Comparison of ENCODE assay signal across 14 mouse cellular contexts in genomic region chr5:19982031-19982430, GRCm38 (mm10).
DNase-seq lines count a peak whose midpoint lies in the region; ATAC-seq and TF ChIP-seq lines count a peak whose summit lies in the region.
"Had no signal": no experiment of that assay in that cellular context is flagged by ENCODE, and none has a peak within 500 bp of the region (broad histone marks: within the 10 kb centered on the region; RNA-seq: fewer than 3 reads in every experiment).

No protein-coding gene starts in this region.

- H3K9ac ChIP-seq in forebrain, embryonic 11.5 days (ENCODE audit: low read length): no peak overlapping the region
- H3K9ac ChIP-seq in hindbrain, embryonic 14.5 days: no peak overlapping the region
- no peak overlapping the region for H3K9ac ChIP-seq in midbrain, postnatal 0 days (replicated peaks; ENCODE audit: low read length, poor library complexity, severe bottlenecking)
- H3K9ac ChIP-seq: heart, embryonic 13.5 days; limb, embryonic 13.5 days had no signal

- no peak overlapping the region for H3K27ac ChIP-seq in forebrain, embryonic 11.5 days (ENCODE audit: low read depth, low read length)
- H3K27ac ChIP-seq in hindbrain, embryonic 14.5 days: peak overlapping the region; percentile 2
- H3K27ac ChIP-seq in midbrain, postnatal 0 days (ENCODE audit: low read depth, low read length): no peak overlapping the region
- H3K27ac ChIP-seq: heart, embryonic 13.5 days; kidney, postnatal 0 days; limb, embryonic 13.5 days had no signal

- no peak overlapping the region for H3K4me2 ChIP-seq in forebrain, embryonic 11.5 days (ENCODE audit: low read depth, low read length, severe bottlenecking)
- no peak overlapping the region for H3K4me2 ChIP-seq in hindbrain, embryonic 14.5 days (replicated peaks)
- H3K4me2 ChIP-seq in midbrain, postnatal 0 days (ENCODE audit: low read depth, low read length, poor library complexity, severe bottlenecking): no peak overlapping the region
- H3K4me2 ChIP-seq: heart, embryonic 13.5 days; limb, embryonic 13.5 days had no signal

- H3K36me3 ChIP-seq in forebrain, embryonic 11.5 days (ENCODE audit: control insufficient read depth, insufficient read depth, low read length): no peaks in the 10 kb centered on the region
- H3K36me3 ChIP-seq in hindbrain, embryonic 14.5 days (replicated peaks; ENCODE audit: control insufficient read depth, insufficient read depth): no peaks in the 10 kb centered on the region
- H3K36me3 ChIP-seq in midbrain, postnatal 0 days (ENCODE audit: insufficient read depth, low read length): no peaks in the 10 kb centered on the region
- H3K36me3 ChIP-seq: heart, embryonic 13.5 days; limb, embryonic 13.5 days had no signal

- H3K9me3 ChIP-seq in forebrain, embryonic 11.5 days (ENCODE audit: control insufficient read depth, low read length): no peaks in the 10 kb centered on the region
- no peaks in the 10 kb centered on the region for H3K9me3 ChIP-seq in hindbrain, embryonic 14.5 days (ENCODE audit: control insufficient read depth, low read length)
- H3K9me3 ChIP-seq in midbrain, postnatal 0 days (ENCODE audit: low read length): no peaks in the 10 kb centered on the region
- H3K9me3 ChIP-seq: heart, embryonic 13.5 days; limb, embryonic 13.5 days had no signal

- TF ChIP-seq CTCF in midbrain, postnatal 0 days (IDR thresholded peaks at IDR 0.05): no peak

- H3K4me1 ChIP-seq in forebrain, embryonic 11.5 days (replicated peaks; ENCODE audit: control insufficient read depth, insufficient read depth, low read length): 0 out of 2 replicates have a peak, but pooled peaks cover 2% of the 10 kb centered on the region
- peaks cover 27% of the 10 kb centered on the region for H3K4me1 ChIP-seq in hindbrain, embryonic 14.5 days (replicated peaks; ENCODE audit: control insufficient read depth, insufficient read depth, low read length)
- peaks cover 2% of the 10 kb centered on the region; the same call in 1 of the 2 replicates for H3K4me1 ChIP-seq in midbrain, postnatal 0 days (ENCODE audit: insufficient read depth, low read length)
- H3K4me1 ChIP-seq: heart, embryonic 13.5 days; limb, embryonic 13.5 days had no signal

- WGBS in forebrain, embryonic 11.5 days: 38% methylated on average over 3 of the region's 3 CpGs
- WGBS in hindbrain, embryonic 14.5 days: 10% methylated on average over 3 of the region's 3 CpGs
- WGBS in midbrain, postnatal 0 days: 5% methylated on average over 3 of the region's 3 CpGs

- peak; percentile 25 for DNase-seq in layer of hippocampus, adult 9-11 months
- no peak for DNase-seq in layer of hippocampus, adult 9-10 months (ENCODE audit: low spot score)
- DNase-seq in forebrain, embryonic 11.5 days (ENCODE audit: low spot score): no peak
- DNase-seq in hindbrain, embryonic 14.5 days (ENCODE audit: low spot score): peak; percentile 39
- peak; percentile 59 for DNase-seq in midbrain, postnatal 0 days (ENCODE audit: low spot score)
- no peak for DNase-seq in adrenal gland, adult (ENCODE audit: inconsistent age in 2 of 2, low spot score in 1 of 2)
- no peak for DNase-seq in gastrocnemius, adult 8-10 months (ENCODE audit: low spot score in 2 of 2)
- DNase-seq: gastrocnemius, postnatal 25 days; lung, adult 18-20 months; right cerebral cortex, postnatal 4 days had no signal

- H3K4me3 ChIP-seq in forebrain, embryonic 11.5 days (ENCODE audit: low read depth, low read length): no peak overlapping the region
- H3K4me3 ChIP-seq in hindbrain, embryonic 14.5 days (replicated peaks; ENCODE audit: low read length): no peak overlapping the region
- no peak overlapping the region for H3K4me3 ChIP-seq in midbrain, postnatal 0 days (ENCODE audit: low read depth, low read length)
- H3K4me3 ChIP-seq: heart, embryonic 13.5 days; limb, embryonic 13.5 days had no signal

- no peaks in the 10 kb centered on the region for H3K27me3 ChIP-seq in forebrain, embryonic 11.5 days (ENCODE audit: control insufficient read depth, insufficient read depth, low read length)
- H3K27me3 ChIP-seq in hindbrain, embryonic 14.5 days (ENCODE audit: control insufficient read depth, insufficient read depth, low read length): no peaks in the 10 kb centered on the region
- H3K27me3 ChIP-seq in midbrain, postnatal 0 days (ENCODE audit: insufficient read depth, low read length): no peaks in the 10 kb centered on the region
- H3K27me3 ChIP-seq: heart, embryonic 13.5 days; limb, embryonic 13.5 days had no signal

- peak; percentile 62 for ATAC-seq in forebrain, embryonic 11.5 days (replicated peaks; ENCODE audit: low FRiP score)
- ATAC-seq in hindbrain, embryonic 14.5 days (ENCODE audit: low FRiP score): peak; percentile 79
- ATAC-seq in midbrain, postnatal 0 days (ENCODE audit: low FRiP score): peak; percentile 63
- ATAC-seq in megakaryocyte-erythroid progenitor cell, adult 5-6 weeks (replicated peaks; ENCODE audit: low FRiP score, low TSS enrichment, poor library complexity, severe bottlenecking): no peak

Comparison
In these comparisons a context has a peak if more than half of its experiments do, and no peak if none do; other contexts are left out.
1. DNase-seq: peak in layer of hippocampus, adult 9-11 months (single experiment), hindbrain, embryonic 14.5 days (single experiment) and midbrain, postnatal 0 days (single experiment); none in layer of hippocampus, adult 9-10 months (single experiment), forebrain, embryonic 11.5 days (single experiment), adrenal gland, adult (0 of 2) and gastrocnemius, adult 8-10 months (0 of 2).